Comparison of ENCODE assay signal across 8 mouse cellular contexts in genomic region chr13:31556964-31557767, GRCm38 (mm10). TPM values are rescaled to one million over a fixed set of nuclear protein-coding genes. Genes with fewer than 3 reads are reported as not detected.
A peak's percentile ranks its signal among the peaks of the same experiment; 100 is the strongest.
DNase-seq lines count a peak whose midpoint lies in the region; ATAC-seq lines count a peak whose summit lies in the region.

No protein-coding gene starts in this region.

- no peak for ATAC-seq in heart, embryonic 13.5 days (ENCODE audit: extremely low read depth, insufficient number of reproducible peaks, low FRiP score, low TSS enrichment)
- peak; percentile 25 for ATAC-seq in inflammation-experienced regulatory T-cells, adult 6 months
- no peak for ATAC-seq in midbrain, embryonic 12.5 days (ENCODE audit: low FRiP score, low read depth)

- peak overlapping the region; percentile 77; the same call in 1 of the 2 replicates for H3K9ac ChIP-seq in heart, embryonic 13.5 days
- H3K9ac ChIP-seq in midbrain, embryonic 12.5 days (replicated peaks) = no peak overlapping the region

- H3K36me3 ChIP-seq in heart, embryonic 13.5 days = no peaks in the 10 kb centered on the region
- no peaks in the 10 kb centered on the region for H3K36me3 ChIP-seq in midbrain, embryonic 12.5 days

- H3K4me3 ChIP-seq in heart, embryonic 13.5 days = peak overlapping the region; percentile 72
- peak overlapping the region; percentile 63 for H3K4me3 ChIP-seq in brown adipose tissue, adult 24 weeks (ENCODE audit: insufficient read depth, low read depth, low read length)
- H3K4me3 ChIP-seq in midbrain, embryonic 12.5 days = peak overlapping the region; percentile 55

- H3K4me2 ChIP-seq in heart, embryonic 13.5 days = peak overlapping the region; percentile 99
- peak overlapping the region; percentile 94 for H3K4me2 ChIP-seq in midbrain, embryonic 12.5 days (replicated peaks)

- no peak for DNase-seq in heart, adult 8-10 months (ENCODE audit: low spot score)
- DNase-seq in MN1 (ENCODE audit: low spot score) = no peak
- DNase-seq in adrenal gland, postnatal 4 days (ENCODE audit: low spot score in 2 of 2) = no peak
- no peak for DNase-seq in spleen, adult 12 weeks (ENCODE audit: low spot score)

- no peaks in the 10 kb centered on the region for H3K9me3 ChIP-seq in heart, embryonic 13.5 days
- no peaks in the 10 kb centered on the region for H3K9me3 ChIP-seq in midbrain, embryonic 12.5 days

- WGBS in heart, embryonic 13.5 days = 6% methylated on average over 24 of the region's 24 CpGs
- WGBS in midbrain, embryonic 12.5 days = 5% methylated on average over 24 of the region's 24 CpGs

- peaks cover 91% of the 10 kb centered on the region for H3K27me3 ChIP-seq in heart, embryonic 13.5 days (replicated peaks)
- H3K27me3 ChIP-seq in midbrain, embryonic 12.5 days = peaks cover 85% of the 10 kb centered on the region

- H3K27ac ChIP-seq in heart, embryonic 13.5 days (replicated peaks) = no peak overlapping the region
- no peak overlapping the region for H3K27ac ChIP-seq in brown adipose tissue, adult 24 weeks (replicated peaks; ENCODE audit: low read depth, low read length)
- H3K27ac ChIP-seq in midbrain, embryonic 12.5 days (replicated peaks) = no peak overlapping the region

- H3K4me1 ChIP-seq in heart, embryonic 13.5 days = peaks cover 28% of the 10 kb centered on the region
- peaks cover 3% of the 10 kb centered on the region; the same call in 1 of the 2 replicates for H3K4me1 ChIP-seq in brown adipose tissue, adult 24 weeks (ENCODE audit: control insufficient read depth, insufficient read depth, insufficient read length, low read length)
- peaks cover 24% of the 10 kb centered on the region for H3K4me1 ChIP-seq in midbrain, embryonic 12.5 days

RNA-seq across cellular contexts. Expression of gene Foxq1, which starts 1.2 kb away (rescaled TPM):
- 0.07 and 0.17 TPM in 2 replicates for polyA plus RNA-seq in heart, embryonic 13.5 days (2015; fragmentation: Nextera tagmentation; extraction: Ambion mirVana)
- total RNA-seq in heart, adult 8-10 months (2022) = under 1 TPM; 0.13 to 0.44 (median 0.31) TPM
- not detected in 2 replicates for polyA plus RNA-seq in brown adipose tissue, adult 24 weeks (2012; ENCODE audit: insufficient read depth, insufficient read length, missing spikeins)
- not detected for polyA plus RNA-seq in inflammation-experienced regulatory T-cells, adult 6 months (2017; shearing (Covaris generic))
- 2.8 and 3.3 TPM in 2 replicates for polyA plus RNA-seq in midbrain, embryonic 12.5 days (2016; fragmentation: Nextera tagmentation; extraction: Ambion mirVana)
- 1 to 10 TPM in 1 of 2 experiments, under 1 TPM in 1; 0.76 to 1.6 TPM for total RNA-seq in adrenal gland, postnatal 4 days (2021)

RNA-seq across cellular contexts. Expression of gene A530084C06Rik, which starts 2.0 kb away (rescaled TPM):
- not detected in 2 replicates for polyA plus RNA-seq in heart, embryonic 13.5 days (2015; fragmentation: Nextera tagmentation; extraction: Ambion mirVana)
- under 1 TPM in 1 of 4 experiments, not detected in 3; 0.09 TPM for total RNA-seq in heart, adult 8-10 months (2022)
- polyA plus RNA-seq in brown adipose tissue, adult 24 weeks (2012; ENCODE audit: insufficient read depth, insufficient read length, missing spikeins) = not detected in 2 replicates
- not detected for polyA plus RNA-seq in inflammation-experienced regulatory T-cells, adult 6 months (2017; shearing (Covaris generic))
- not detected in 2 replicates for polyA plus RNA-seq in midbrain, embryonic 12.5 days (2016; fragmentation: Nextera tagmentation; extraction: Ambion mirVana)
- total RNA-seq in adrenal gland, postnatal 4 days (2021) = under 1 TPM; 0.11 to 0.28 TPM
